Mouse (Mus musculus): ENCODE results near the gene Fars2.

Gene Fars2

GRCm38 (mm10) chr13:36680690-36681355 lies 563.6 kb downstream of the Fars2 start:
- DNase-seq (ENCODE audit: low read depth, low spot score): no peak

GRCm38 (mm10) chr13:36683581-36683980 lies 566.4 kb downstream of the Fars2 start:
- DNase-seq (ENCODE audit: low read depth, low spot score): no peak

DNA sequence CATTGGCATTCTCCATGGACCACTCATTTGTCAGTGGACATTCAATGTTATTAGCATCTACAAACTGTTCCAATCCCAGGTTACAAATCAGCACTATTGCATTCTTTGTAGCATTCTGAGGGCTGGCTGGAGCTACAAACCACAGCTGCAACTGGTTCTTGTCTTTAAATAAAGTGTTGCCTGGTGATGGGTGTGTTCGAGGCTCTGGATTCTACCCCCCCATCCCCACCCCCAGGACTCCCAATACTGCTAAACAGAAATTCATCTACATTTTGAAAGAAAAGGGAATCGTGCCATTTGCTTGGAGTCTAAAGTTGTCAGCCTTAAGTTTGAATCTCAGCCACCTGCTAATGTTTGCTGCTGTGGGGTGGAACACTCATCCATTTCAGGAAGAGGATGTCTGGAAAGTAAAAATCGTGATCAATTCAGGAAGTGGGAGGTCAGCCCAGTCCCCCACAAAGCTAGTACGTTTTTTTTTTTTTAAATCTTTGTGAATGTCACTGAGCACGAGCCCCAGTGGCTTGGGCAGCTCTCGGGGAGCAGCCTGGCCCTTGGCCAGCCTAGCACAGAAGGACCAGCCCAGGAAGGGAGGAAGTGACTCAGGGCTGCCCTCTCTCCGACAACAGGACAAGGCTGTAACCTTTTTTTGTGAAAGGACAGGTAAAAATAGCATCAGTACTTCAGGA lies 578.4 kb downstream of the Fars2 start:
- no peak for DNase-seq (ENCODE audit: low read depth, low spot score)

GRCm38 (mm10) chr13:36696351-36696771 lies 579.1 kb downstream of the Fars2 start:
- no peak for DNase-seq (ENCODE audit: low read depth, low spot score)

DNA sequence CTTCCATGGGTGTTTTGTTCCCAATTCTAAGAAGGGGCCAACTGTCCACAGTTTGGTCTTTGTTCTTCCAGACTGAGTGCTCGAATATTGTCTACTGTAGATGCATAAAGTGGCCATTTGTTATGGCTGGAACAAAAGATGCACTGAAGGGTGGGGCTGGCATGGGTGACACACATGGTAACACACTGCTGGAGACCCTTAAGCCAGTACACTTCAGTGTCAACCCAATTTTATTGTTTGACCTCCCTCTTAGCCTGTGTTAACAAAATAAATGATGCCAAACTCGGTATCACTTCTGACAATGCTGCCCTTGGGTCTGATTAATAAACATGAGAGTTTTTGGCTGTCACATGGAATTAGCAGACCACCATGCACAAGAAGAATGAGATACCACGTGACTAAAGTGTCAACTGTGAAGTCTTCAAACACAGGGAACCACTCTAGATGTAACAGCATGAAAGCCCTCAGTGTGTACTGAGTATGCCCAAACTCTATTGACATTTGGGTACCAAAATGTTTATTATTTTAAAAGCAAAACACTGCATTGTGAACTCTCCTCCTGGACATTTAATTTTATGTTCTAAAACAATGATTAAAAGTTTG lies 590.0 kb downstream of the Fars2 start:
- DNase-seq (ENCODE audit: low read depth, low spot score): no peak

DNA sequence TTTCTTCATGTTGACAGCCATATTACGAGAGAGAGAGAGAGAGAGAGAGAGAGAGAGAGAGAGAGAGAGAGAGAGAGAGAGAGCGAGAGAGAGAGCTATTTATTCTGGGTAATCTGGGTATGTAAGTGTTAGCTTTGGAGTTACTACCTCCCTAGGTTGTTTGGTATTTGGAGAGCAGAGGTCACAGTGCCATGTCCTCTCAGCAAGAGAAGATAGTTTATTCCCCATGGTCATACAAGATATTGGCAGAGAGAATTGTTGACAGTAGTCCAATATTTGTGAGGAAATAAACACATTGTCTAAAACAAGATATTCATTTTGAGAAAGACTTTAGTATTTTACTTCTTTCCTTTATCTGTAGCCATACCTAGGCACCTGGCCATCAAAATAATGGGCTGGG lies 596.9 kb downstream of the Fars2 start:
- no peak for DNase-seq (ENCODE audit: low read depth, low spot score)

GRCm38 (mm10) chr13:36716708-36717107 lies 599.5 kb downstream of the Fars2 start:
- DNase-seq (ENCODE audit: low read depth, low spot score): no peak

- no peak for DNase-seq (ENCODE audit: low read depth, low spot score)
Measured at GRCm38 (mm10) chr13:36717376-36717775, 600.2 kb downstream of the Fars2 start.

DNA sequence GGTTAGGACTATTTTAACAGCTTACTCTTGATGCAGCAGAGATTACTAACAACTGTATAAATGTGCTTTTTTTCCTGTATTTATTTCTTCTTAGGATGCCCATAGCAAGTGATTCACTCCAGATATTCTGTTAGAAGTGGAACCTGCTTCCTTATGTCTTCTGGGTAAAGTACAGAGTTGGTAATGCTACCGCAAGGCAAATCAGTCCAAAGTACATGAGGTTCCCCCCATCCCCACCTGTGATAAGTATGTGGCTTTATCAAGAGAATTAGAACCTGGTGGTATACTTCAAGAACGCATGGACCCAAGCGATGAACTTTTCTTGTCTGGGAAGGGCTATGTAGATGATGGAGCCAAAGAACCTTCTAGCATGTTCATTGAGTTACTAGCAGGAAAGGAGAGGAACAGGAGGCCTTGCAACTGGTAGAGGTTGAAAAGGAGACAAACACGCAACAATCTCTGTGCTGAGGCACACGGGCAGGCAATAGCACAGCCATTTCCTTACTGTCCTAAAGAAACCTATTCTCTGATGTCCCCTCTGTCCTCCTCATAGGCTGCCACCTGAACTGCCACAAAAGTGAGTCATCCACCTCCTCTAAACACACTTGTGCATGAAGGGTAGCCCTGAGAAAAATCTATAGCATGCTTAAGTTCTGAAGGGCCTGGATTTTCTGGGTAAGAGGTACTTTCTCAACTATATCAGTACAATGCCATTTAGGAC lies 603.2 kb downstream of the Fars2 start:
- no peak for DNase-seq (ENCODE audit: low read depth, low spot score)

GRCm38 (mm10) chr13:36722309-36722708 lies 605.1 kb downstream of the Fars2 start:
- no peak for DNase-seq (ENCODE audit: low read depth, low spot score)

DNA sequence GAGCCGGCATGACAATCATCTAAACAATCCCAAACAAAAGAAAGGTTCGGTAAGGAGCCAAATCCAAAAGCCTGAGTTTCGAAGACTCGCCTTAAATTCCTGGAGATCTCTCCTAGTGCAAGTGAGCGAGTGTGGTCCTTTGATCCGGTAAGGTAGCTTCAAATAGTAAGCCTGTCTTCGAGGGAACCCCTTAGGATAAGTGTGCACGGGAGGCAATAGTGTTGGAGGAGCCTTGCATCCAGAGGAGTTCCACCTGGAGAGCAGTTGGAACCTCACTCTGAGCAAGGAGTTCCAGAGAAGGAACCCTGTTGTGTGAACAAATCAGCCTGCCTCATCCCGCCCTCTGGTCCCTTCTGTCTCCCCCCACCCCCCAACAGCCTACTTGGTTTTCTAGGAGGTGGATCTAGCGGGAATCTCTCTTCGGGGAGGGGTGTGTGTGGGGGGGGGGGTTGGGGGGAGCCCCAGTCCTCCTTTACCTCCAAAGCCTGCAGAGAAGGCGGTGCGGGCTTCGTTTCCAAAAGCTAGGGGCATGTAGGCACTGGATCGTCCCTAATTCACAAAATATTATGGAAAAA lies 606.6 kb downstream of the Fars2 start:
- DNase-seq (ENCODE audit: low read depth, low spot score): no peak

GRCm38 (mm10) chr13:36724533-36725470 lies 607.6 kb downstream of the Fars2 start:
- DNase-seq (ENCODE audit: low read depth, low spot score): no peak

- no peak for DNase-seq (ENCODE audit: low read depth, low spot score)
Measured at GRCm38 (mm10) chr13:36725881-36726280, 608.7 kb downstream of the Fars2 start.

- DNase-seq (ENCODE audit: low read depth, low spot score): no peak
Measured at GRCm38 (mm10) chr13:36726551-36726950, 609.3 kb downstream of the Fars2 start.

DNA sequence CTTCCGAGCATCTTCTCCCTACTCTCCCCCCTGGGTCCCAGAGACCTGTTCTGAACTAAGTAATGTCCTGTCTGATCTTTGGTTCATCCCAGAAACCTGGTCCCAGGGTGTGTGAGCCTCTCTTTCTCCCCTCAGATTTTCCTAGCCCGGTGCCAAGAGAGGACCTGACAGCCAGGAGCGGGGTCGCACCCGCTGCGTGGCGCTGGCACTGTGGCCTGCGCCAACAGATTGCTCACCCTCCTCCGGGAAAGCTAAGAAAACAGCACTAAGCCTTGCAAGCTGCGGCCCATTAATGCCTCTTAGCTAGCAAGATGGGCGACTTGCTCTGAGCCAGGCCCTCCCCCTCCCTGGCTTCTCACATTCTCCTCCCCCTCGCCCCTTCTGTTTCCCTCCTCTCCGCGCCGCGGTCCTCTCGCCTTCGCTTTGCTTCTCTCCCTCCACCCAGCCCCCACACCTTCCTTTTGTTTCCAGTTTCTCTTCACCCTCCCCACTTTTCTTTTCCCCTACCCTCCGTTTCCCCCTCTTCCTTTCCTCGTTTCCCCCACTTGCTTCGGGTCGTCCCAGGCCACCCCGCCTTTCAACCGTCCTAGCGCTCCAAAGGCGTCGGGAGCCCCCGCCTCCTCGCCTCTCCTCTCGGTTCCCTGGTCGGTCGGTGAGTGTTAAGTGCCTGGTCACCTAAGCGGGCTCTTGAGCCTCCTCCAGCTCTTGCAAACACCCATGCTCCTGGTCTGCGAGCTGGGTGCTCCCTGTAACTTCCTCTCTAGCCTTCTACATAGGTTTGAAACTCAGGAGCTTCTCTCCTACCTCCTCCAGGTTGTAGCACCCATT lies 610.0 kb downstream of the Fars2 start:
- no peak for DNase-seq (ENCODE audit: low read depth, low spot score)

DNA sequence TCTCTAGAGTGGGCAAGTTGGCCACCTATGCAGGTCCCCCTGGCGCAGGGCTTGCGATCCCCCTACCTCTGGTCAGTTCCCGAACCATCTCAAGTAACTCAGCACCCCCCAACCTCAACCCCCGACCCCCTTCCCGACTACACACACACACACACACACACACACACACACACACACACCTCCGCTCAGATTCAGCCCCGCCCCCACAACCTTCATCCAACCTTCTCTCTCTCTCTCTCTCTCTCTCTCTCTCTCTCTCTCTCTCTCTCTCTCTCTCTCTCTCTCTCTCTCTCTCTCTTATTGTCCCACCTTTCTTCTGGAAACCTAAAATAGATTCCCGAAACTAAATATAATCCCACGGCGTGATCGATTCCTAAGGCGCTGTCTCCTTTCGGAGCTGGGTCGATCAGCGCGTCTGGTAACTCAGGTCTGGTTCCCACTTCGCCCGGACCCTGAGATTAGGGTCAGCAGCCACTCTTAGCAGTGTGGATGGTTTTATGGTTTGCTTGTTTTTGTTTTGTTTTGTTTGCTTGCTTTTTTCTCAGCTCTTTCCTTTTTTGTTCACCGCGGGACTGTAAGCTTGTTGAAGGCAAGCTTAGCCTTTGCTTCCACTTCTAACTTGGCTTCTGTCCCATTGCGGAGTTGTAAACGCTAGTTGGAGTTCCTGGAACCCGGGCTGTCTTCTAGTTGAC lies 610.7 kb downstream of the Fars2 start:
- DNase-seq (ENCODE audit: low read depth, low spot score): no peak

DNA sequence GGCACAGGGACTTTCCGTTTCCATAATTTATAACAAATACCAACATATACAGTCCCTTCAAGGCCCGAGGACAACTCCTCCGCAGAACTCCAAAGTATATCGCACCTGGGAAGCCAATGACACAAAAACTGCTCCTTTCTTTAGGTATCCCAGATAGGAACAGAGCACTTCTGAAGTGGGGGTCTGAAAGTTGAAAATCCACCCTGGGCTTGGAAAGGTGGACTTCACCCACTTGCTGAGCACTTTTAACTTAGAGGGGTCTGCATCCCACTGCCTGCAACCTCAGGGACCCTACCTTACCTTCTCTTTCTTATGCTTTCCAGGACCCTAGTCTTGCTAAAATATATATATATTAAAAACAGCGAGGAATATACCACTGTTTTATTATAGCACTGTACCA lies 611.3 kb downstream of the Fars2 start:
- DNase-seq (ENCODE audit: low read depth, low spot score): no peak

- no peak for DNase-seq (ENCODE audit: low read depth, low spot score)
Measured at GRCm38 (mm10) chr13:36729731-36730340, 612.6 kb downstream of the Fars2 start.

- DNase-seq (ENCODE audit: low read depth, low spot score): no peak
Measured at GRCm38 (mm10) chr13:36730341-36730761, 613.1 kb downstream of the Fars2 start.
